Mouse (Mus musculus) stomach, embryonic 14.5 days (tissue): Measurements from ENCODE around the gene Fstl3. TPM values are rescaled to one million over a fixed set of nuclear protein-coding genes. Genes with fewer than 3 reads are reported as not detected.

Source experiments
- ATAC-seq: fragments of 200-750 bp; cut with Nextera tagmentation; 2 replicates; pipeline ENCODE4 v1.8.0; 2017; ENCODE audit warnings: low read depth, moderate TSS enrichment; ENCODE audit not compliant: insufficient number of reproducible peaks, insufficient read depth, low FRiP score
- H3K27ac ChIP-seq: fragments of 300-500 bp; sonication (generic); 2 replicates; pipeline ENCODE4 v1.5.1; 2014; ENCODE audit warnings: mild to moderate bottlenecking, low read length, moderate library complexity, mixed read lengths
- H3K27me3 ChIP-seq: fragments of 300-500 bp; sonication (generic); 2 replicates; pipeline ENCODE4 v1.6.1; 2014; ENCODE audit warnings: low read length, control low read depth, mixed read lengths; ENCODE audit not compliant: control insufficient read depth, insufficient read depth
- H3K36me3 ChIP-seq: fragments of 300-500 bp; sonication (generic); 2 replicates; pipeline ENCODE4 v1.6.1; 2014; ENCODE audit warnings: mild to moderate bottlenecking, control low read depth, low read length, moderate library complexity, mixed read lengths; ENCODE audit not compliant: control insufficient read depth, insufficient read depth
- H3K4me1 ChIP-seq: fragments of 300-500 bp; sonication (generic); 2 replicates; pipeline ENCODE4 v1.6.1; 2014; ENCODE audit warnings: low read length, control low read depth, mixed read lengths; ENCODE audit not compliant: control insufficient read depth, insufficient read depth
- H3K4me2 ChIP-seq: fragments of 300-500 bp; sonication (generic); replicated peaks from 2 replicates; pipeline ENCODE4 v1.6.1; 2014; ENCODE audit warnings: low read depth, low read length, control low read depth
- H3K4me3 ChIP-seq: fragments of 300-500 bp; sonication (generic); 2 replicates; pipeline ENCODE4 v1.5.1; 2014; ENCODE audit warnings: low read depth, low read length, control low read depth
- H3K9ac ChIP-seq: fragments of 300-500 bp; sonication (generic); replicated peaks from 2 replicates; pipeline ENCODE4 v1.6.1; 2014; ENCODE audit warnings: low read depth, mild to moderate bottlenecking, control low read depth, low read length, moderate library complexity, mixed read lengths
- H3K9me3 ChIP-seq: fragments of 300-500 bp; sonication (generic); 2 replicates; pipeline ENCODE4 v1.6.1; 2016; ENCODE audit warnings: low read depth, low read length, control low read depth; ENCODE audit not compliant: control insufficient read depth
- WGBS: fragments of 180-500 bp; shearing (Covaris S2); extraction: QIAGEN DNeasy Blood & Tissue Kit; methylation state at CpG from one replicate; pipeline ENCODE4 v1.1.7; 2014; 5-methylcytosine and 5-hydroxymethylcytosine counted together
- polyA plus RNA-seq: library from polyadenylated mRNA; unstranded; fragments of >200 nt; fragmentation: Nextera tagmentation; extraction: Ambion mirVana; gene quantifications from 2 replicates; pipeline ENCODE4 v1.2.1, GENCODE M21; 2014

Fstl3 gene
- polyA plus RNA-seq, 1 experiment from 2014 or later: 9.0 TPM

DNA sequence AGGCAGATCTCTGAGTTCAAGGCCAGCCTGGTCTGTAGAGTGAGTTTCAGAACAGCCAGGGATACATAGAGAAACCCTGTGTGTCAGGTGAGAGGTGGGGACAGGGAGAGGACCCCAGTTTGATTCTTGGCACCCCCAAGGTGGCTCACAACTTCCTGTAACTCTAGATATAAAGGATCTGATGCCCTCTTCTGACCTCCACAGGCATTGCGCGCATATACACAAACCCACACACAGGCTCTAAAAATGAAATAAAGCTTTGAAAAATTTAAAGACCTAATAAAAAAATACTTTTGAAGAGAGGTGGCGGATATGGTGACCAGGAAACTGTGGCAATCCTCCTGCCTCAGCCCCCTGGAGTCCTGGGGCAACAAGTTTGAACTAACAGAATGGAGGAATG, 18.8 kb downstream of the Fstl3 start:
- no peaks in the 10 kb centered on the region for H3K27me3 ChIP-seq
- no peak for ATAC-seq
- H3K4me1 ChIP-seq: peaks cover 18% of the 10 kb centered on the region
- H3K9ac ChIP-seq: no peak overlapping the region
- no peak overlapping the region for H3K4me3 ChIP-seq
- no peak overlapping the region for H3K27ac ChIP-seq
- H3K4me2 ChIP-seq: no peak overlapping the region
- H3K9me3 ChIP-seq: no peaks in the 10 kb centered on the region
- no peaks in the 10 kb centered on the region for H3K36me3 ChIP-seq
- 96% methylated on average over 3 of the region's 3 CpGs for WGBS

DNA sequence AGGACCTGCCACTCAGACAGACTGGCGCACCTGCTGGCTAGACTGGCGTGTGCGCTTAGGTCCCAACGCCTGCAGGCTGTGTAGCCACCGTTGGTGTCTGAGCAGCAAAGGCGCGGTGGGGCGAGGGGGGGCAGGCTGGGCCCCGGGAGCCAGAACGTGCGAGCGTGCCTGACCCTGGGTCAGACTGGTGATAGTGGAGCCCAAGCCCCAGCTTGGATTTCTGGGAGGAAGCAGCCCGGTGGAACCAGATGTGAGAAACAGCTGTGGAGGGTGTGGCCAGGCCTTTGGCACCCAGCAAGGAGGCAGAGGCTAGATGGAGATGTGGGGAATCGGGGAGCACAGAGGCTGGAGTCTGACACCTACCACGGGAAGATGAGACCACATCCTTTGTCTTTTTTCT, 20.3 kb downstream of the Fstl3 start:
- H3K4me2 ChIP-seq: no peak overlapping the region
- no peak overlapping the region for H3K9ac ChIP-seq
- H3K27ac ChIP-seq: no peak overlapping the region
- H3K4me3 ChIP-seq: no peak overlapping the region
- 36% methylated on average over 15 of the region's 15 CpGs for WGBS
- no peaks in the 10 kb centered on the region for H3K36me3 ChIP-seq
- no peak for ATAC-seq
- H3K27me3 ChIP-seq: no peaks in the 10 kb centered on the region
- no peaks in the 10 kb centered on the region for H3K9me3 ChIP-seq
- H3K4me1 ChIP-seq: peaks cover 23% of the 10 kb centered on the region

DNA sequence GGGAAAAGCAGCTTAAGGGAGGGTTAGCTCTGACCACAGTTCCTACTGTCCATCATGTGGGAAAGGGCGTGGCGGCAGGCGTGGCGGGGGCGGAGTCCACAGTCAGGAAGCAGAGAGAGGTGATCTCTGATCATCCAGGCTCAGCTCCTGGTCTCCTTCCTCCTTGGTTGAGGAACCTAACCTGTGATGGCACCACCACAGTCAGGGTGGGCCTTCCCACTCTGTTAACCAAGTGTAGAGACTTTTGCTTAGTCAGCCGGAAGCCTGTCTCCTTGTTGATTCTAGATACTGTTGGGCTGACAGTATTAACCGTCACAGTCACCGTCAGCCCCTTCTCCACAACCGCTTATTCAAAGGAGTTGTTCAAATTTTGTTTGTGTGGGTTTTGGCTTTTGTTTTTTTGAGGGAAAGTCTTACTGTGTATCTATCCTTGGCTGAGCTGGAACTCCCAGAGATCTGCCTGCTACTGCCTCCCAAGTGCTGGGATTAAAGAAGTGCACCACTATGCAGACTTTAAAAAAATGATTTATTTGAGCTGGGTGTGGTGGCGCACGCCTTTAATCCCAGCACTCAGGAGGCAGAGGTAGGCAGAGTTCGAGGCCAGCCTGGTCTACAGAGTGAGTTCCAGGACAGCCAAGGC, 21.3 kb downstream of the Fstl3 start:
- Histone ChIP-seq H3K27me3 (no peaks in the 10 kb centered on the region), H3K4me2 (no peak overlapping the region), H3K9ac (no peak overlapping the region), H3K9me3 (no peaks in the 10 kb centered on the region), H3K27ac (no peak overlapping the region), H3K4me1 (peaks cover 26% of the 10 kb centered on the region), H3K36me3 (no peaks in the 10 kb centered on the region), H3K4me3 (no peak overlapping the region)
- 87% methylated on average over 12 of the region's 12 CpGs for WGBS
- ATAC-seq: no peak

DNA sequence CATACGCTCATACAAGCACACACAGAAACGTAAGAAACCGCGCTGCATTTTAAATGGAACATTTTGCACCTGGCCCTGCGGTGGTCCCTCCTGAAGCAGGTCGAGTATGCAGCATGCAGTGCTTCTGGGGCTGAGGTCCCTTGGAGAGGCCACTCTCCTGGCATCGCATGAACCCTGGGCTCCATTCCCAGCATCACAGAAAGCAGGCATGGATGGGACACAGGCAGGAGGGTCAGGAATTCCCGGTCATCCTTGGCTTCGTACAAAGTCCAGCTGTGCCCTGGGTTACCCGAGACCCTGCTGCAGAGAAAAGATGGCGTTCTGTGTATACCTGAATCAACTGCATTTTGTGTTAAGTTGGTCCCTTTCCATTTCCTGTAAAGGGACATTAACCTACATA, 23.4 kb downstream of the Fstl3 start:
- 77% methylated on average over 11 of the region's 11 CpGs for WGBS
- H3K4me1 ChIP-seq: peaks cover 24% of the 10 kb centered on the region
- no peaks in the 10 kb centered on the region for H3K36me3 ChIP-seq

DNA sequence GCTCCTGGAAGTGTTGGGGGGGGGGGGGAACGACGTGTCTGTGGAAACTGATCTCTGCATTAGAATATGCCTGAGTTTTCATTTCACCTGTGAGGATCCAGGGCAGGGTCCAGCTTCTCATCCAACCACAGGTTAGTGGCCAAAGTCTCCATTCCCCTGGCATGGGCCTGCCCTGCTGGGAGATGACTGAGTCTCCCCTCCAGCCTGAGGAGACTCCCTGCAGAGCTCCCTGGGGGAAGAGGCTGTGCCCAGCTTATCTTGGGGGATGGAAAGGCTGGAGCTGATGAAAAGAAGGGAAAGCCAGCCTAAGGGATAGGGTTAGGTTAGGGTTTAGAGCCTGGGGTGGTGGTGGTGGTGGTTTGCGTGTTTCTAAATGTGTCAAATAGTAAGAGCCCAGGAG, 24.8 kb downstream of the Fstl3 start:
- ATAC-seq: no peak
- Histone ChIP-seq H3K27ac (no peak overlapping the region), H3K27me3 (no peaks in the 10 kb centered on the region), H3K4me1 (peaks cover 32% of the 10 kb centered on the region), H3K4me3 (no peak overlapping the region), H3K9ac (no peak overlapping the region), H3K9me3 (no peaks in the 10 kb centered on the region), H3K36me3 (no peaks in the 10 kb centered on the region), H3K4me2 (no peak overlapping the region)
- whole genome bisulfite sequencing: 48% methylated on average over 3 of the region's 3 CpGs

More for the DNA sequence above, 23.4 kb downstream of the Fstl3 start:
- no peak overlapping the region for H3K4me3 ChIP-seq
- H3K9me3 ChIP-seq: no peaks in the 10 kb centered on the region
- H3K4me2 ChIP-seq: no peak overlapping the region
- no peak overlapping the region for H3K9ac ChIP-seq
- ATAC-seq: no peak
- no peak overlapping the region for H3K27ac ChIP-seq
- H3K27me3 ChIP-seq: no peaks in the 10 kb centered on the region

DNA sequence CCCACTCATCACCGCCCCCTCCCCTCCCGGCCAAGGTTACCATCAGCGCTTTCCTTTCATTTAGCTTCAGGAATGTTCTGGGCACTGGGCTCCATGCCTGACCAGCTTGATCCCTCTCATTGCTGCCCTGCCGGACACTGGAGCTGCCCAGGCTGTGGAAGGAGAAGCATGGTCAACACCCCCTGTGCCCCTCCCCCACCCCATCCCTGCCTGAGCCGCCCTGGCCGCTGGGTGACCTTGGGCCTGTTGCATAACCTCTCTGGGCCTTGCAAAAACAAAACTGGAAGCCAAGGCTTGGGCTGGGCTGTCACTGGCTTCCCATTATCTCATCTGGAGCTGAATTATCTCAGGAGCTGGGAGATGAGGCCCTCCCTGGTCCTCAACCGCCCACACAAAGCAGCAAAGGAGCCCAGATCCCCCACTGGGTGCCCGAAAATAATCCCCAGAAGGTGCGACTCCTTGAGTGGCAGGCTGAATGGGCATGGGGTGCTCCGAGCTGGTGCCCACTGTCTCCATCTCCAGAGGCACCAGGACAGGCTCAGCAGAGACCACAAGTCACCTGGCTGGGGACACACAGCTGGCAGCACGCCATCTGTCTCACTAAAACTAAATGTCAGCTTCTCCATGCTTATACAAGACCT, 25.4 kb downstream of the Fstl3 start:
- no peaks in the 10 kb centered on the region for H3K9me3 ChIP-seq
- no peak overlapping the region for H3K4me2 ChIP-seq
- H3K4me1 ChIP-seq: peaks cover 30% of the 10 kb centered on the region
- H3K27me3 ChIP-seq: no peaks in the 10 kb centered on the region
- no peak overlapping the region for H3K9ac ChIP-seq
- 50% methylated on average over 11 of the region's 11 CpGs for WGBS
- no peaks in the 10 kb centered on the region for H3K36me3 ChIP-seq
- ATAC-seq: no peak
- no peak overlapping the region for H3K27ac ChIP-seq
- no peak overlapping the region for H3K4me3 ChIP-seq

DNA sequence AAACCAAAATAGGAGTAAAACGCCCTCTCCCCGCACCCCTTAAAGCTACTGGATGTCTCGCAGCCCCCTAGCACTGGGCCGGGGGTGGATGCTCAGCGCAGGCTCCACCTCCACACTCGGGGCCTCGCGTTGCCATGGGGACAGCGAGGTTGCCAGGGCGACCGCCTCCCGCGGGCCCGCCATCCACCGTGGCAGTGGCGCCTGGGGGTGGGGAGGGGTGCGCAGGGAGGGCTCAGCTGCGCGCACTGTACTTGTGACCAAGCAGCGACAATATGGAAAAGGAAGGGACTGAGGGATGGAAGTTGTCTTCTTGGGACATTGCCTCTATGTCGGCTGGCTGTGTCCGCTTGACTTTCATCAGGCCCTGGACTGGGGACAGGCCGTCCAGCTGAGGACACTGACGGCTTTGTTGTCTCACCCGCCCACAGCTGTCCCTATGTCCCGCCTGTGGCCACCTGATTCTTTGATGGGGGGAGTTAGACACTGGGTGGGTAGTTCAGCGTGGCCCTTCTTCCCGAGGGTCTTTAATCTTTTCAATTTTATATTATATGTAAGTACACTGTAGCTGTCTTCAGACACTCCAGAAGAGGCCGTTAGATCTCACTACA, 26.7 kb downstream of the Fstl3 start:
- 17% methylated on average over 29 of the region's 29 CpGs for WGBS
- ATAC-seq: peak; percentile 23; the same call in 1 of the 2 replicates
- peaks cover 30% of the 10 kb centered on the region for H3K4me1 ChIP-seq
- H3K4me2 ChIP-seq: no peak overlapping the region; the same call in 1 of the 2 replicates
- H3K36me3 ChIP-seq: 0 out of 2 replicates have a peak, but pooled peaks cover under 1% of the 10 kb centered on the region
- no peak overlapping the region for H3K27ac ChIP-seq
- H3K9me3 ChIP-seq: no peaks in the 10 kb centered on the region
- no peaks in the 10 kb centered on the region for H3K27me3 ChIP-seq
- no peak overlapping the region for H3K4me3 ChIP-seq
- H3K9ac ChIP-seq: no peak overlapping the region

DNA sequence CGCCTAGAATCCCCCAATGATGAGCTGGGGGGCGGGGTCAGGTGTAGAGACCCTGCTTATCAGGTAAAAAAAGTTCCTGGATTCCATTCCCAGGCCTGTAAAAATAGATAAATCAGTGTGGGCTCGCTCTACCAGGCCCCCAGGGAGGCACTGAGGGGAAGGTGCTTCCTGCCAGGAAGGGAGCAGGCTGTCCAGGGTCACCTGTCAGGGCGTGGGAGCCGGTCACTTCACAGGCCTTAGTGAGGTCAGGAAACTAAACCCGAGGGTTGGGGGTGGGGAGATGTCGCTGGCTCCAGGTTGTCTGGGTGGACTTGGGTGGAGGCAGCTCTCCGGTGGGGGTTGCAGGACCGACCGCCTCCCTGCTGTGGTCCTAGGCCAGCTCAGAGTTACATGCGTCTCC, 28.6 kb downstream of the Fstl3 start:
- Histone ChIP-seq H3K27ac (no peak overlapping the region), H3K27me3 (no peaks in the 10 kb centered on the region), H3K4me2 (no peak overlapping the region), H3K4me3 (no peak overlapping the region), H3K9ac (no peak overlapping the region), H3K9me3 (no peaks in the 10 kb centered on the region), H3K36me3 (peaks cover 6% of the 10 kb centered on the region; the same call in 1 of the 2 replicates), H3K4me1 (peaks cover 30% of the 10 kb centered on the region)
- 47% methylated on average over 11 of the region's 11 CpGs for WGBS
- ATAC-seq: no peak
